Mouse (Mus musculus): Measurements from ENCODE around the gene Asb8.

Gene Asb8

GRCm38 (mm10) chr15:98155944-98156343, 9.5 kb downstream of the Asb8 start:
- DNase-seq (ENCODE audit: low spot score in 2 of 2): no peak

GRCm38 (mm10) chr15:98155272-98155671, 10.2 kb downstream of the Asb8 start:
- no peak for DNase-seq (ENCODE audit: low spot score in 2 of 2)

- DNase-seq (ENCODE audit: low spot score in 2 of 2): no peak
Observed at GRCm38 (mm10) chr15:98154631-98155030, 10.8 kb downstream of the Asb8 start.

GRCm38 (mm10) chr15:98154146-98154545, 11.3 kb downstream of the Asb8 start:
- DNase-seq (ENCODE audit: low spot score in 2 of 2): no peak

GRCm38 (mm10) chr15:98153625-98154024, 11.8 kb downstream of the Asb8 start:
- DNase-seq (ENCODE audit: low spot score in 2 of 2): no peak

- no peak for DNase-seq (ENCODE audit: low spot score in 2 of 2)
Observed at GRCm38 (mm10) chr15:98152916-98153315, 12.5 kb downstream of the Asb8 start.

GRCm38 (mm10) chr15:98149166-98149602, 16.2 kb downstream of the Asb8 start:
- no peak for DNase-seq (ENCODE audit: low spot score in 2 of 2)

GRCm38 (mm10) chr15:98148356-98148755, 17.1 kb downstream of the Asb8 start:
- DNase-seq (ENCODE audit: low spot score in 2 of 2): no peak

GRCm38 (mm10) chr15:98145559-98146181, 19.8 kb downstream of the Asb8 start:
- peak; percentile 95 to 96 for DNase-seq (ENCODE audit: low spot score in 2 of 2)

- DNase-seq (ENCODE audit: low spot score in 2 of 2): no peak
Observed at GRCm38 (mm10) chr15:98144861-98145507, 20.4 kb downstream of the Asb8 start.

GRCm38 (mm10) chr15:98142515-98142914, 22.9 kb downstream of the Asb8 start:
- no peak for DNase-seq (ENCODE audit: low spot score in 2 of 2)

- no peak for DNase-seq (ENCODE audit: low spot score in 2 of 2)
Observed at GRCm38 (mm10) chr15:98140809-98141208, 24.6 kb downstream of the Asb8 start.

GRCm38 (mm10) chr15:98139763-98140162, 25.7 kb downstream of the Asb8 start:
- no peak for DNase-seq (ENCODE audit: low spot score in 2 of 2)

GRCm38 (mm10) chr15:98136871-98137270, 28.6 kb downstream of the Asb8 start:
- DNase-seq (ENCODE audit: low spot score in 2 of 2): no peak

- no peak for DNase-seq (ENCODE audit: low spot score in 2 of 2)
Observed at GRCm38 (mm10) chr15:98135671-98136070, 29.8 kb downstream of the Asb8 start.

- DNase-seq (ENCODE audit: low spot score in 2 of 2): no peak
Observed at GRCm38 (mm10) chr15:98134666-98135065, 30.8 kb downstream of the Asb8 start.

GRCm38 (mm10) chr15:98134034-98134433, 31.4 kb downstream of the Asb8 start:
- no peak for DNase-seq (ENCODE audit: low spot score in 2 of 2)

- DNase-seq (ENCODE audit: low spot score in 2 of 2): no peak
Observed at GRCm38 (mm10) chr15:98133471-98133870, 32.0 kb downstream of the Asb8 start.

- DNase-seq (ENCODE audit: low spot score in 2 of 2): no peak
Observed at GRCm38 (mm10) chr15:98131942-98132655, 33.3 kb downstream of the Asb8 start.

- DNase-seq (ENCODE audit: low spot score in 2 of 2): no peak
Observed at GRCm38 (mm10) chr15:98131451-98131850, 34.0 kb downstream of the Asb8 start.

GRCm38 (mm10) chr15:98131001-98131400, 34.4 kb downstream of the Asb8 start:
- DNase-seq (ENCODE audit: low spot score in 2 of 2): no peak

- DNase-seq (ENCODE audit: low spot score in 2 of 2): no peak
Observed at GRCm38 (mm10) chr15:98120831-98121230, 44.6 kb downstream of the Asb8 start.

- DNase-seq (ENCODE audit: low spot score in 2 of 2): no peak
Observed at GRCm38 (mm10) chr15:98119363-98119762, 46.1 kb downstream of the Asb8 start.

All from right cerebral cortex, adult 2 months (tissue).